In the genomic region with DNA sequence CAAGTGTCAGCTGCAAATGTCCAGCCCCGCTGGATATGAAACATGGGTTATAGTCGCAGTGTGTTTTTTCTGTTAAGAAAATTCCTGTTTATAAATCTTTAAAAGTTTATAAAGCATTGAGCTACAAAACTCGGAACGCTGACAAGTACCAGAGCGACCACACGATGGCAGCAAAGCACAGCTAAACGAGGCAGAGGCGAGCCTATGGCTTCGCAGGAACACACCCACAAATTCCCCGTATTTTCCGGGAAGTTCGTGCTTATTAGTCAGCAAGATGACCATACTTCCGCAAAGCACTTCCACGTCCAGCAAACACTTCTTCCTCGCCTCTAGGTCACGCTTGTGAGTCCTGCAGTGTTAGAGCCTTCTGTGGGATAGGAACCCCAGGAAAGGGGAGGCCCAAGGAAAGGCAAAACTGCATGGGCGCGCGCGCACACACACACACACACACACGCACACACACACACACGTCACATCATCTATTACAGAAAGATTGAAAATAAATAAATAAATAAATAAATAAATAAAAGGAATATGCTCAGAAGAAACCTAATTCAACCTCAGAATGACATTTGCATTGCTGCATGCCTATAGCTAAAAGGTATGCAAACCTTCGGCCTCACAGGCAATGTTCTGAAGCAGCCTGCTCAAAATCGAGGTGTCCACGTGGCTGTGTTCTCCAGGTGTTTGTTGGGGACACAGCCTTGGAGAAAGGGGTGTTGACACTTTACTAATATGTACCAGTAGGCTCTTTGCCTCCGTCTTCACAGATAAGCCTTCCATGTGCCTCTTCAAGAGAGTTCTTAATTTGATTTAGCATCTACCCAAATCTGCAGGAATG, we compare ENCODE assay signal across 8 mouse cellular contexts.
A peak's percentile ranks its signal among the peaks of the same experiment; 100 is the strongest.
DNase-seq lines count a peak whose midpoint lies in the region; ATAC-seq lines count a peak whose summit lies in the region.

No protein-coding gene starts in this region.

- no peaks in the 10 kb centered on the region for H3K27me3 ChIP-seq in intestine, embryonic 15.5 days (replicated peaks)

- peak overlapping the region; percentile 20; the same call in 1 of the 2 replicates for H3K4me3 ChIP-seq in intestine, embryonic 15.5 days (replicated peaks)

- peak overlapping the region; percentile 61 for H3K4me2 ChIP-seq in intestine, embryonic 15.5 days (replicated peaks)

- DNase-seq in CD4-positive, CD25-positive, alpha-beta regulatory T cell, adult 2 months (ENCODE audit: low read depth, low spot score): peak; percentile 18
- peak; percentile 86 for DNase-seq in embryo, embryonic 11 days
- peak; percentile 41 to 69 for DNase-seq in gastrocnemius, postnatal 4 days (ENCODE audit: low spot score in 2 of 2)
- peak; percentile 72 to 81 for DNase-seq in left cerebral cortex, postnatal 10 days (ENCODE audit: extremely low spot score in 1 of 2, low spot score in 2 of 2)
- DNase-seq in spleen, postnatal 10 days (ENCODE audit: low spot score in 2 of 2): peak; percentile 7 to 60

- no peak for ATAC-seq in CD4-positive, CD25-positive, alpha-beta regulatory T cell, adult 4 months
- peak; percentile 59; the same call in 1 of the 2 replicates for ATAC-seq in intestine, embryonic 15.5 days
- peak; percentile 98 for ATAC-seq in megakaryocyte progenitor cell, adult 5-6 weeks (replicated peaks; ENCODE audit: poor library complexity)

- no peaks in the 10 kb centered on the region for H3K4me1 ChIP-seq in intestine, embryonic 15.5 days (replicated peaks)

- no peak overlapping the region for H3K9ac ChIP-seq in intestine, embryonic 15.5 days

- 25% methylated on average over 26 of the region's 26 CpGs for WGBS in intestine, embryonic 15.5 days

- intact Hi-C loops in left cerebral cortex, postnatal 10 days (cut with DNase I): loop anchor here (5.0 to 10.0 kb wide), 3 partner anchors 162 to 969 kb away; partner anchors contain the start of gene Fgf12

- H3K9me3 ChIP-seq in intestine, embryonic 15.5 days: no peaks in the 10 kb centered on the region

- no peaks in the 10 kb centered on the region for H3K36me3 ChIP-seq in intestine, embryonic 15.5 days

- no peak overlapping the region for H3K27ac ChIP-seq in intestine, embryonic 15.5 days

Comparison
In these comparisons a context has a peak if more than half of its experiments do, and no peak if none do; other contexts are left out.
1. DNase-seq: peak in every context shown above with its lines; median percentile 86 in embryo, embryonic 11 days; 76 in left cerebral cortex, postnatal 10 days; 55 in gastrocnemius, postnatal 4 days; 34 in spleen, postnatal 10 days; 18 in CD4-positive, CD25-positive, alpha-beta regulatory T cell, adult 2 months.